Mouse (Mus musculus) kidney, adult 2 months (tissue): ENCODE measurements around the gene Hesx1.

Experiments used
- CTCF ChIP-seq: fragments of 200-500 bp; conservative IDR thresholded peaks from 2 replicates; pipeline ENCODE4 v1.5.1; 2011; ENCODE audit warnings: low read depth, mild to moderate bottlenecking, control low read depth, low read length, moderate library complexity, mixed read lengths; ENCODE audit not compliant: insufficient read depth, insufficient read length
- POLR2A ChIP-seq: fragments of 200-500 bp; IDR thresholded peaks from one replicate; pipeline ENCODE4 v1.6.1; 2011; ENCODE audit warnings: low read depth, low read length, control low read depth

DNA sequence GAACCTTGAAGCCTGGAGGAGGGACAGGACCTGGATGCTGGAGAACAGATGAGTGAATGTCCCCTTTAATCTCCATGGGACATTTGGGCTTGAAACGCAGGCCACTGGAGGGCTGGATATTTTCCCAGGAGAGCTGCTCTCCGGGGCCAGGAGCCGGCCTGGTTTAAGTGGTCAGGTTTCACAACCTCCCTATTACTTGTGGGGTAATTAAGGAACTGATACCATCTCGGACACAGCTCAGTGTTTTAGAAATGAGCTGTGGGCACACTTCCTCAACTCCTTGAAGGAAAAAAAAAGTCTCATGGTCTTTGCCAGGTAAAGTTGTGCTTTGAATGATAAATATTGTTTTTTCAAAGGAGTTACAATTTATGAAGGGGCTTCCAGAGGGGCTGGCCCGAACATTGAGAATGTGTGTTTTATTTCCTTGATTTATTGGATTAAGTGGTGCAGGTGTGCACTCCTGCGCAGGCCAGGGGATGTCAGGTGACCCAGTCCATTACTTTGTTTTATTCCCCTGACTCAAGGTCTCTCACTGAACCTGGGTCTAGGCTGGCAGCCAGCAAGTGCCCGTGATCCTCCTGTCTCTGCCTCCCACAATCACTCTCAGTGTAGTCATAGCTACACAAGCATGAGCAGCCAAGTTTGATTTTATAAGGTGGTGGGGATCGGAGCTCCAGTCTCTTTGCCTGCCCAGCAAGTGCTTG lies 48.2 kb downstream of the Hesx1 start:
- TF ChIP-seq CTCF, result no peak
- no peak for TF ChIP-seq POLR2A
